In the genomic region with DNA sequence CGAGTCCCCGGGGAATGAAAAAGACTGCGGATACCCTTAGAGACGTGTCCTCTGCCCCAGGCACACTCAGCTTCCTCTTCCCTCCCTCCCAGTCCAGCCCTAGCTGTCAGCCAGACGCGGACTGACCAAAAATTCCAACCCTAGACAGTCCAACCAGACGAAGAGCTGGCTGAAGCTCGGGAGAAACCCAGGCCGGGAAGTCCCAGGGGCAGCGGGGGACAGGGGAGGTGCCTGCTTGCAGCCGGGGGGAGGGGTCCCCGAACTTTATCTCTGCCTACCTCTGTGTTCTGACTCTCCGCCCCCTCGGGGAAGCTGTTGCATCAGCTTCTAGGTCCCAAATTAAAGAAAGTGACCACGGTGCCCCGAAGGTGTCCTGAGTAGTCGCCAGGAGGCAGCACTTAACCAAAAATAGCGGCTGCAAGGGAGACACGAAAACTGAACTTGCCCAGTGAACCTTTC, we compare ENCODE assay signal across 8 mouse cellular contexts. TPM values are rescaled to one million over a fixed set of nuclear protein-coding genes. Genes with fewer than 3 reads are reported as not detected.
DNase-seq lines count a peak whose midpoint lies in the region; ATAC-seq lines count a peak whose summit lies in the region.

A gene (minus strand): TSS at position 158 of the 459 bp plus-strand sequence.

- H3K9ac ChIP-seq in embryonic facial prominence, embryonic 14.5 days (ENCODE audit: low read depth, low read length): peak within 1 kb of the TSS; percentile 40; the same call in 1 of the 2 replicates

- no peaks in the 10 kb centered on the region for H3K9me3 ChIP-seq in embryonic facial prominence, embryonic 14.5 days (ENCODE audit: control insufficient read depth, low read length)

- H3K27me3 ChIP-seq in embryonic facial prominence, embryonic 14.5 days (replicated peaks; ENCODE audit: control insufficient read depth, insufficient read depth, low read length): peaks cover 16% of the 10 kb centered on the region

- ATAC-seq in embryonic facial prominence, embryonic 14.5 days (ENCODE audit: low read depth): no peak
- peak; percentile 40 for ATAC-seq in megakaryocyte-erythroid progenitor cell, adult 5-6 weeks (replicated peaks; ENCODE audit: low FRiP score, low TSS enrichment, poor library complexity, severe bottlenecking)

- H3K4me3 ChIP-seq in embryonic facial prominence, embryonic 14.5 days (ENCODE audit: low read depth, low read length): peak within 1 kb of the TSS; percentile 9

- no peak within 1 kb of the TSS for H3K27ac ChIP-seq in embryonic facial prominence, embryonic 14.5 days (replicated peaks; ENCODE audit: low read depth, low read length)

- H3K4me1 ChIP-seq in embryonic facial prominence, embryonic 14.5 days (ENCODE audit: control insufficient read depth, insufficient read depth, low read length): peaks cover 18% of the 10 kb centered on the region

- DNase-seq in spleen, postnatal 36 days (ENCODE audit: low spot score in 2 of 2): peak; percentile 34 to 40
- DNase-seq in spleen, adult 18-20 months: no peak
- no peak for DNase-seq in embryonic facial prominence, embryonic 14.5 days (ENCODE audit: low spot score)
- peak; percentile 65 for DNase-seq in kidney, postnatal 14 days
- no peak for DNase-seq in left cerebral cortex, adult 18-20 months (ENCODE audit: low spot score in 2 of 2)
- DNase-seq in layer of hippocampus, adult 9-10 months (ENCODE audit: low spot score): no peak
- DNase-seq in frontal cortex, postnatal 25 days (ENCODE audit: low spot score in 2 of 2): no peak

- H3K4me2 ChIP-seq in embryonic facial prominence, embryonic 14.5 days (ENCODE audit: low read depth, low read length): peak within 1 kb of the TSS; percentile 35

- 5% methylated on average over 19 of the region's 19 CpGs for WGBS in embryonic facial prominence, embryonic 14.5 days

- no peaks in the 10 kb centered on the region for H3K36me3 ChIP-seq in embryonic facial prominence, embryonic 14.5 days (ENCODE audit: control insufficient read depth, insufficient read depth, low read length)

RNA-seq across cellular contexts. Expression of the gene that starts here (rescaled TPM):
- 6.3 and 7.7 TPM in 2 replicates for polyA plus RNA-seq in embryonic facial prominence, embryonic 14.5 days (2014; fragmentation: Nextera tagmentation; extraction: Ambion mirVana)
- total RNA-seq in megakaryocyte-erythroid progenitor cell, adult 5-6 weeks (2014; fragmentation: Nextera tagmentation): 8.8 and 12.9 TPM in 2 replicates
- total RNA-seq in megakaryocyte-erythroid progenitor cell, adult 5-6 weeks (2017): 8.2 and 10.6 TPM in 2 replicates
- 1 to 10 TPM; 2.3 to 4.0 TPM for total RNA-seq in left cerebral cortex, adult 18-20 months (2021)

Comparison
In these comparisons a context has a peak if more than half of its experiments do, and no peak if none do; other contexts are left out.
1. DNase-seq: peak in spleen, postnatal 36 days (2 of 2) and kidney, postnatal 14 days (single experiment); none in spleen, adult 18-20 months (0 of 2), embryonic facial prominence, embryonic 14.5 days (single experiment), left cerebral cortex, adult 18-20 months (0 of 2), layer of hippocampus, adult 9-10 months (single experiment) and frontal cortex, postnatal 25 days (0 of 2).